Mouse (Mus musculus): ENCODE measurements around the gene Cxcl3. TPM values are rescaled to one million over a fixed set of nuclear protein-coding genes. Genes with fewer than 3 reads are reported as not detected.
A peak's percentile ranks its signal among the peaks of the same experiment; 100 is the strongest.

Gene Cxcl3
- polyA plus RNA-seq (2016; fragmentation: Nextera tagmentation; extraction: Ambion mirVana): not detected in 2 replicates

GRCm38 (mm10) chr5:90785659-90786588 lies at the start of gene Cxcl3:
TSS of gene Cxcl3 (plus strand) at chr5:90786103.
- peak; percentile 81 for ATAC-seq (ENCODE audit: low FRiP score, low read depth)
- no peak within 1 kb of the TSS for H3K27ac ChIP-seq
- no peaks in the 10 kb centered on the region for H3K9me3 ChIP-seq
- no peaks in the 10 kb centered on the region for H3K36me3 ChIP-seq
- H3K4me1 ChIP-seq: 0 out of 2 replicates have a peak, but pooled peaks cover 4% of the 10 kb centered on the region
- H3K4me2 ChIP-seq (replicated peaks): peak within 1 kb of the TSS; percentile 67
- no peaks in the 10 kb centered on the region for H3K27me3 ChIP-seq (replicated peaks)
- H3K9ac ChIP-seq: no peak within 1 kb of the TSS
- peak within 1 kb of the TSS; percentile 27 for H3K4me3 ChIP-seq
- 17% methylated on average over 26 of the region's 26 CpGs for WGBS

GRCm38 (mm10) chr5:90742029-90742428 lies 43.9 kb upstream of the Cxcl3 start:
- no peak for ATAC-seq (ENCODE audit: low FRiP score, low read depth)
- Histone ChIP-seq H3K27me3 (replicated peaks) (no peaks in the 10 kb centered on the region), H3K4me1 (no peaks in the 10 kb centered on the region), H3K36me3 (no peaks in the 10 kb centered on the region), H3K4me3 (no peak overlapping the region), H3K9ac (no peak overlapping the region), H3K27ac (no peak overlapping the region), H3K9me3 (no peaks in the 10 kb centered on the region), H3K4me2 (replicated peaks) (no peak overlapping the region)
- WGBS: 87% methylated on average over 4 of the region's 4 CpGs

DNA sequence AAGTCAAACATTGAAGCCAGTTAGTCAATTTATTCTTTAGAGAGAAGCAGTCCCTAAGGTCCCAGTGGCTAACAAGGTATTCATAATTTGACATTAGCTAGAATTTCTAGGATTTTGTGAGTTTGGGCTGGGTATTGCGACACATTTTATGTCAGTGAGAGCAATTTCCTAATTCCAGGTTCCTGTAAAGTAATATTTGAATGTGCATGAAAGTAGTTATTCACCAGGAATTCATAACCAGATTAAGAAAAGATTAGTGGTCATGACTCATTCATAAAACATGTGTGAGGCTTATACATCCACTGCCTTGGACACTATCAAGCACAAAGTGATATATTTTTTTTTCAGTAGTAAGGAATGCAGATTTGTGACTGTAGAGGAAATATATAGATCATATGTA lies 32.0 kb upstream of the Cxcl3 start:
- no peaks in the 10 kb centered on the region for H3K36me3 ChIP-seq
- H3K4me1 ChIP-seq: peaks cover under 1% of the 10 kb centered on the region; the same call in 1 of the 2 replicates
- H3K27me3 ChIP-seq (replicated peaks): peaks cover 4% of the 10 kb centered on the region; the same call in 1 of the 2 replicates
- no peaks in the 10 kb centered on the region for H3K9me3 ChIP-seq
- no peak overlapping the region for H3K9ac ChIP-seq
- no peak overlapping the region for H3K4me3 ChIP-seq
- H3K27ac ChIP-seq: no peak overlapping the region
- 93% methylated on average over 1 of the region's 1 CpGs for WGBS
- ATAC-seq (ENCODE audit: low FRiP score, low read depth): no peak
- H3K4me2 ChIP-seq (replicated peaks): no peak overlapping the region

- no peak overlapping the region for H3K9ac ChIP-seq
- H3K4me2 ChIP-seq (replicated peaks): no peak overlapping the region
- no peaks in the 10 kb centered on the region for H3K9me3 ChIP-seq
- no peak overlapping the region for H3K27ac ChIP-seq
- 49% methylated on average over 5 of the region's 5 CpGs for WGBS
- ATAC-seq (ENCODE audit: low FRiP score, low read depth): no peak
- no peaks in the 10 kb centered on the region for H3K36me3 ChIP-seq
- no peak overlapping the region for H3K4me3 ChIP-seq
- H3K27me3 ChIP-seq (replicated peaks): peaks cover 13% of the 10 kb centered on the region
- H3K4me1 ChIP-seq: peaks cover 10% of the 10 kb centered on the region
Measured at GRCm38 (mm10) chr5:90758020-90758605, 27.8 kb upstream of the Cxcl3 start.

DNA sequence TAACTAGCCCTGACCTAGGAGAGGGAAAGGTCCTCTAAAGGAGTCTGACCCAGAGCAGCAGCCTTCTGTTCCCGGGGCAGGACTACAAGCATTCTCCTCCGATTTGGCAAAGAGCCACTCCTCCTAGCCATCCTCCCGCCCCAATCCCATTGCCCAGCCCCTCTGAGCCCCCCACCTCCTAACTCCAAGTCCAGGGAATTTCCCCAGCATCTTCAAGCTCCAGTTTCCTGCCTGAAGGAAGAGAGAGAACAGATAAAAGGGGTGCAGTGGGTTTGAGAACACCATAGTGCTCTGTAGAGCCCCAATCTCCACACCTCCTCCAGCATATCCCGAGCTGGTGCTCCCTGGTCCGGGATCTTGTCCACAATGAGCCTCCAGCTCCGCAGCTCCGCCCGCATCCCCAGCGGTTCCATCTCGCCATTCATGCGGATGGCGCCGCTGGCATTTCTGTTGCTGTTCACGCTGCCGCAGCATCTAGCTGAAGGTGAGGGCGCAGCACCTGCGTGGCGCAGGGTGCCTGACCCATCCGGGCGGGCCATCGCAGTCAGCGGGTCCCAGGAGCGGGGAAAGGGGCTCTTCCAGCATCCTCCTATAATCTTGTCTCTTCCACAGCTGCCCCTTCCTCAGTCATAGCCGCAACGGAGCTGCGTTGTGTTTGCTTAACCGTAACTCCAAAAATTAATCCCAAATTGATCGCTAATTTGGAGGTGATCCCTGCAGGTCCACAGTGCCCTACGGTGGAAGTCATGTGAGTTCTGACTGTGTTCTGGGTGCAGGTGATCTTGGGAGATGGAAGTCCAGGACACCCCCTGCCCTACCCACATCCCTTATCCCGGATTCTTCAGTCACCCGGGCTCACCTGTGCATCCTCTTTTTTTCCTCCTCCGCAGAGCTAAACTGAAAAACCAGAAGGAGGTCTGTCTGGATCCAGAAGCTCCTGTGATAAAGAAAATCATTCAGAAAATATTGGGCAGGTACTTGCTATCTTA lies 26.5 kb upstream of the Cxcl3 start, which contains the start of gene Cxcl5:
TSS of gene Cxcl5 (plus strand) at position 284 of the 989 bp plus-strand sequence.
- Histone ChIP-seq H3K4me3 (peak within 1 kb of the TSS; percentile 37), H3K9me3 (no peaks in the 10 kb centered on the region), H3K27ac (no peak within 1 kb of the TSS), H3K36me3 (no peaks in the 10 kb centered on the region), H3K9ac (peak within 1 kb of the TSS; percentile 55), H3K4me1 (peaks cover 10% of the 10 kb centered on the region), H3K4me2 (replicated peaks) (peak within 1 kb of the TSS; percentile 79), H3K27me3 (replicated peaks) (peaks cover 13% of the 10 kb centered on the region)
- WGBS: 4% methylated on average over 32 of the region's 32 CpGs
- ATAC-seq (ENCODE audit: low FRiP score, low read depth): peak; percentile 69

DNA sequence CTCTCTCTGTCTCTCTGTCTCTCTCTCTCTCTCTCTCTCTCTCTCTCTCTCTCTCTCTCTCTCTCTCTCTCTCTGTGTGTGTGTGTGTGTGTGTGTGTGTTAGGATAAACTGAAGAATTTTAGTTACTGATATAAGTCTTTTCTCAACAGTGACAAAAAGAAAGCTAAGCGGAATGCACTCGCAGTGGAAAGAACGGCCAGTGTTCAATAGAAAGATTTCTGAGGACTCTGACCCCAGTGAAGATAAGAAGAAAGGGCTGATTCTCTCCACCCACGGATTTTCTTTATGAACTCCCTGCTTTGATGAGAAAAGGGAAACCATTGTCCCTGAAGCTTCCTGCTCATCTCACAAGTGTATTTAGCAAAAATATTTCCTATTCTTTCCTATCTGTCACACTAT lies 25.6 kb upstream of the Cxcl3 start:
- Histone ChIP-seq H3K27me3 (replicated peaks) (peaks cover 13% of the 10 kb centered on the region), H3K36me3 (no peaks in the 10 kb centered on the region), H3K4me1 (peaks cover 10% of the 10 kb centered on the region), H3K9ac (no peak overlapping the region), H3K4me3 (no peak overlapping the region), H3K9me3 (no peaks in the 10 kb centered on the region), H3K4me2 (replicated peaks) (no peak overlapping the region), H3K27ac (no peak overlapping the region)
- WGBS: 60% methylated on average over 4 of the region's 4 CpGs
- no peak for ATAC-seq (ENCODE audit: low FRiP score, low read depth)

- Histone ChIP-seq H3K27me3 (replicated peaks) (peaks cover 13% of the 10 kb centered on the region), H3K9ac (no peak overlapping the region), H3K9me3 (no peaks in the 10 kb centered on the region), H3K36me3 (no peaks in the 10 kb centered on the region), H3K4me3 (no peak overlapping the region), H3K4me2 (replicated peaks) (no peak overlapping the region), H3K27ac (no peak overlapping the region), H3K4me1 (peaks cover 10% of the 10 kb centered on the region)
- no peak for ATAC-seq (ENCODE audit: low FRiP score, low read depth)
- WGBS: 87% methylated on average over 2 of the region's 2 CpGs
Measured at GRCm38 (mm10) chr5:90760844-90761243, 25.1 kb upstream of the Cxcl3 start.

DNA sequence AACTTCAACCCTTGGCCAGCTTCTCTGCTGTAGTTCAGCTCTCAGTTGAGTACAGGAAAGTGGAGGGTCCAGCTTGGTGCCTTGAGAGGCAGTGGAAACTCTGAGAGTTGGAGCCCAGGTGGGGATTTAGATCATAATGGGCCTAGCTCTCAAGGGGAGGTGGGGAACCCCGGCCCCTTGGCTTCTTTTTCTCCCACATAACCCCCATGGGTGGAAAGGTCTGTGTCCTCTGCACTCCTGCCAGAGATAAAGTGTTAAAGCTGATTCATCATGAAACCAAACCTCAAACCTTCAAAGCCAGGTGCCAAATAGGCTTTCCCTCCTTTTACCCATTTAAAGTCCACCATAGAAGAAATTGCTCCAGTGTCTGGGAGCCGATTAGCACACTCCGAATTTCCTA lies 24.1 kb upstream of the Cxcl3 start:
- Histone ChIP-seq H3K4me2 (replicated peaks) (no peak overlapping the region), H3K4me3 (no peak overlapping the region), H3K9me3 (no peaks in the 10 kb centered on the region), H3K27ac (no peak overlapping the region), H3K36me3 (no peaks in the 10 kb centered on the region), H3K27me3 (replicated peaks) (peaks cover 13% of the 10 kb centered on the region), H3K9ac (no peak overlapping the region), H3K4me1 (peaks cover 10% of the 10 kb centered on the region)
- 90% methylated on average over 3 of the region's 3 CpGs for WGBS
- ATAC-seq (ENCODE audit: low FRiP score, low read depth): no peak

DNA sequence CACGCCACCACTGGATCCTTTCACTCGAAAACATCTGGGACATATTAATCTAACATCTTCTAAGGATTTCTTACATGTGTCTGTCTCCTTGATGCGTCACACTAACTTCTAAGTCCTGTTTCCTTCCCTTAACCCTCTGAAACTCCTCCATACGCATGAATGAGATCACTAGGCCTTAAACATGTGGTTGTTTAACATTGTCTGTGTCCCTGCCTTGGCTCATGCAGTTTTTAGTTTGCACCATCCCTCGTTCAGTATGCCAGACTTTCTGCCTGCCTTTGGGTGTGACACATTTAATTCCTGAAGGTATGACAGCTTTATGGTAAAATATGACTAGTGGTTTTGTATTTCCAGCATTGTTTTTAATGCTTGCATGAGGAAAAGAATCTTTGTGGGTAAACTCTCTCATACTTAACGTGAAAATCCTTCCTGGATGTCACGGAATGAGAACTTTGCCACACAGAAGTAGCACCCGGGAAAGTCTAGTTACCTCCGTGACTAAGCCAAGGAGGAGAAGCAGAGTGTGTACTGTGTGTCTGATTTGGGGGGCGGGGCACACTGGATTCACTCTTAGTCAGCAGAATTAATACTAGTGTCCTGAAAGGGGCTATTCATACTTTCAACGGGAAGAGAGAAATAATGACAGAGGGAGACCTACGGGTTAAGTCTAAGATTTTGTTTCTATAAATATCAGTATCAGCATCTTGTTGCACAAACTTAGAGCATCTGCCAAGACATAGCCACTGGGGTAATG lies 21.8 kb upstream of the Cxcl3 start:
- no peak overlapping the region for H3K9ac ChIP-seq
- no peak for ATAC-seq (ENCODE audit: low FRiP score, low read depth)
- H3K9me3 ChIP-seq: no peaks in the 10 kb centered on the region
- peaks cover 7% of the 10 kb centered on the region for H3K27me3 ChIP-seq (replicated peaks)
- H3K27ac ChIP-seq: no peak overlapping the region
- no peaks in the 10 kb centered on the region for H3K36me3 ChIP-seq
- no peak overlapping the region for H3K4me2 ChIP-seq (replicated peaks)
- H3K4me3 ChIP-seq: no peak overlapping the region
- 79% methylated on average over 12 of the region's 12 CpGs for WGBS
- peaks cover 8% of the 10 kb centered on the region for H3K4me1 ChIP-seq

- Histone ChIP-seq H3K9ac (no peak overlapping the region), H3K27me3 (replicated peaks) (no peaks in the 10 kb centered on the region), H3K36me3 (no peaks in the 10 kb centered on the region), H3K27ac (no peak overlapping the region), H3K4me2 (replicated peaks) (no peak overlapping the region), H3K9me3 (no peaks in the 10 kb centered on the region), H3K4me1 (no peaks in the 10 kb centered on the region), H3K4me3 (no peak overlapping the region)
- ATAC-seq (ENCODE audit: low FRiP score, low read depth): no peak
- WGBS: 82% methylated on average over 8 of the region's 8 CpGs
Measured at GRCm38 (mm10) chr5:90765821-90766606, 19.9 kb upstream of the Cxcl3 start.

DNA sequence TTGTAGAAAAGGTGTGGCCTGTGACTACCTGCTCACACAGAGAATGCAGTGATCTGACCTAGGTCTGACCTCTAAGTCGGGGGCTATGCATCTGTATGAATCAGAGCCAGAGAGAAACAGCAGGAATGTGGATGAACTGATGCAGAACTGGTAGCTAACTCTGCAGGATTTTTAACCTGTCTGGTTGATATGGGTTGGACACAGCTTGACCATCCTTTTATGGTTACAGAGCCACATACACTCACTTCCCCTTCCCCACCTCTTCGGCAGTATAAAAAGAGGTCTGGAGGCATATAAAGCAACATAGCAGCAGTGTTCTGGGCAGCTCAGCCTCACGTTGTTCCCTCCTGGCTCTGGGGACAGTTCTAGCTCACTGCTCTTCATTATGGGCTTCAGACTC lies 17.7 kb upstream of the Cxcl3 start, which contains the start of gene Ppbp:
TSS of gene Ppbp (plus strand) at position 301 of the 400 bp plus-strand sequence.
- Histone ChIP-seq H3K4me2 (replicated peaks) (no peak within 1 kb of the TSS), H3K27ac (no peak within 1 kb of the TSS), H3K4me1 (no peaks in the 10 kb centered on the region), H3K27me3 (replicated peaks) (no peaks in the 10 kb centered on the region), H3K36me3 (no peaks in the 10 kb centered on the region), H3K9me3 (no peaks in the 10 kb centered on the region), H3K4me3 (no peak within 1 kb of the TSS), H3K9ac (no peak within 1 kb of the TSS)
- WGBS: 66% methylated on average over 3 of the region's 3 CpGs
- ATAC-seq (ENCODE audit: low FRiP score, low read depth): no peak
